Mouse (Mus musculus): ENCODE measurements around the gene Vwf.

DNA sequence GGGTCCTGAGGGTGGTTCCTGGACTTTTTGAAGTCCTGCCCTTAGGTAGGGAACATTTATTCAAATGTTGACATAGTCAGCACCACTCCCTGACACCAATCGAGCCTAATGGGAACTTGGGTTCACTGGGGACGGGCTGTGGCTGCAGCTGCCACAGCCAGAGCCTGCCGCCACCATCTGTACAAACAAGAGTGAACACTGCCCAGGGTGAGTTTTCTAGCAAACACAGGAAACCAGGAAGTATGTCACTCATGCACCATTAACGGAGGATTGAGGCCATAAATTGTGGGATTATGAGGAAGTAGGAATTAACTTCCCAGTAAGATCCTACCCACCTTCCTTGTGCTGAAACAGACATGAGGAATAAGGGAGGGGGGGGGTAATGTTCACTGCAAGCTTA lies 93.9 kb downstream of the Vwf start:
- TF ChIP-seq CTCF (IDR thresholded peaks at IDR 0.05; ENCODE audit: insufficient read depth, low read depth, low read length) (no peak), POLR2A (IDR thresholded peaks at IDR 0.05; ENCODE audit: insufficient read depth, low read depth, low read length) (no peak)
